Mouse (Mus musculus) 3T3-L1 (cell line): ENCODE measurements around the gene Dgkd.

ENCODE experiments used
- DNase-seq: peaks from one replicate; pipeline ENCODE4 v3.0.0-alpha.2; 2015; ENCODE audit warnings: low read depth, low spot score

Dgkd gene

DNA sequence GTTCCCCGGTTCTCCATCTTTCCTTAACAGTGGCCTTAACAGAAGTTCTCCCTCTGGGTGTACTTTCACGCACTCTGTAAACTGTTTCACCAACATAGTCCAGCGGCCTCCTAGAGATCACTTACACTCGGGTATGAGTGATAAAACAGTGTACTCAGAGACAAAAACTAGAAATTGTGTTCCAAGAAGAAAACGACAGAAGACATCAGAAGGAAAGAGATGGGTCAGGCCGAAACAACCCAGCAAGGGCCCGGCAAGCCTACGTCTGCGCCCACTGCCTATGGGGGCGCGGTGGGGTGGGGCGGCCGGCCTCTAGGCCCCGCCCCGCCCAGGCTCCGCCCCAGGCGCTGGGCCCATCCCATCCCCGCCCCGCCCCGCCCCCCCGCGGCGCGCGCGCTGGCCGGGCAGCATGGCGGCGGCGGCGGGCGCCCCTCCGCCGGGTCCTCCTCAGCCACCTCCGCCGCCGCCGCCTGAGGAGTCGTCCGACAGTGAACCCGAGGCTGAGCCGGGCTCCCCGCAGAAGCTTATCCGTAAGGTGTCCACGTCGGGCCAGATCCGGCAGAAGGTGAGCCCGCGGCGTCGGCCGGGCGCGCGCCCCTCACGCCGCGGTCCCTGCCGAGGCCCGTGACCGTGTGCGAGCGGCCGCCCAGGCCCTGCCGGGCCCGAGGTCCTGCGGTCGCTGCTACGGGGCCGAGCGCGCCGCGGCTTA, at the start of gene Dgkd:
TSS of gene Dgkd (plus strand) at position 396 of the 709 bp plus-strand sequence.
- DNase-seq = peak; percentile 66

DNA sequence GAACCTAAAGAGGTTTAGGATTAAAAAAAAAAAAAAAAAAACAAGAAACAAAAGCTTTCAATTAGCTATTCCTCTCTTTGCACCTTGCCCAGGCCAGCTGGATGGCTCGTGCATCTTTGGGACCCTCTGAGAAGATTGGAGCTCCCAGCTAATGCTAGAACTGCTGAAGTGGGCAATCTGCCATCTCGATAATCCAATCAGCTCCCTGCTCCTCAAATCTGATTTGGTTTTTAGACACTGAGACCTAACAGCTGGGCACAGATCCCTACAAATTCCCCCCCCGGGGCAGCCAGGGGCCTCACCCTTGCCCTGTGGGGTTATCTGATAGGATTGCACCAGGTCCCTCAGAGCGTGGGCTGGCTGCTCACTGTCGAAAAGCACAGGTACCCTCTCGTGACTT, 49.5 kb upstream of the Dgkd start, which contains the start of gene Sag:
TSS of gene Sag (plus strand) at position 105 of the 400 bp plus-strand sequence.
- no peak for DNase-seq

DNA sequence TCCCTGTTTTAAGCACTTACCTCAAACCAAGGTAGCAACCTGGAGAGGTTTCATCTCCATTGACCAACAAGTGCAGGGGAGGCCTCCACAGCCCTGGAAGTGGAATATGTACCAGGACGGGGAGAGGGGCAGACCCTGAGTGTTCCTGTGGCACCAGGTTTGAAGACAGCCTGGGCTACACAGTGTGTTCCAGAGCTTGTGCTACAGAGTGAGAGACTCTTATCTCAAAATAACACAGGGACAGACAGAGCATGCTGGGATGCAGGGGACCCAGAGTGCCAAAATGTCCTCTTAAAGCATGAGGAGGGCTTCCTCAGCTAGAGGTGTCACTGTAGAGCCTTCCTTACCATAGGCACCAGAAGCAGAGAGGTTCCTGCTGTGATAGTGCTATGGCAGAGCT, 45.3 kb upstream of the Dgkd start:
- DNase-seq = no peak

DNA sequence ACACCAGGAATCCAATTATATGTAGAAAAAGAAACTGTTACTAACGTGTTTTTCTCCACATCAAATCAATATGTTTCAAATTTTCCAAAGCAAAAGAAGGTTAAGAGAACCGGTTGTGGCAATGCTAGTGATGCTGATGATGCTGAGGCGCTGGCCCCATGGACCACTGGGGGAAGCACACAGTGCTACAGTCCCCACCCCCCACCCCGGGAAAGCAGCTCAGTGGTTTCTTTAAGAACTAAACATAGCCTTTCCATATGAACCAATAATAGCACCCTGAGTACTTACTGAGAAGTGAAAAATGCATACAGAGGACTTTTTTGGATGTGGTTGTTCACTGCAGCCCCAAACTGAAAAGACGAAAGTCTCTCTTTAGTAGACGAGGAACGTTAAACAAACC, 41.7 kb upstream of the Dgkd start:
- DNase-seq = no peak

DNA sequence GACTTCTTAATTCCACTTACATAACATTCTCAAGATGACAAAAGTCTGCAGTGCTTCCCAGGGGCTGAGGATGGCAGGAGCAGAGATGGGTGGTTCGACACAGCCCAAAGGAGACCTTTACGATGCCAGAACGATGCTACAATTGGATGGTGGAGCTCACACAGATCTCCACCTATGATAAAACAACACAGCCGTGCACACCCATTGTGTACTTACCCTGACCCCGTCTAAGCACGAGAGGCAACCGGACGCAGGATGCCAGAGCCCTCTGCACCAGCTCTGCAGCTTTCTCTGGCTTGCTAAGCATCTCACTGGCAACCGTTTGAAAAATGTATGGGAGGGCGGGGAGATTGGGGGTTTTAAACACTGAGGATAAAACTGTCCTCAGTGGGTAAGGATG, 41.0 kb upstream of the Dgkd start:
- no peak for DNase-seq

DNA sequence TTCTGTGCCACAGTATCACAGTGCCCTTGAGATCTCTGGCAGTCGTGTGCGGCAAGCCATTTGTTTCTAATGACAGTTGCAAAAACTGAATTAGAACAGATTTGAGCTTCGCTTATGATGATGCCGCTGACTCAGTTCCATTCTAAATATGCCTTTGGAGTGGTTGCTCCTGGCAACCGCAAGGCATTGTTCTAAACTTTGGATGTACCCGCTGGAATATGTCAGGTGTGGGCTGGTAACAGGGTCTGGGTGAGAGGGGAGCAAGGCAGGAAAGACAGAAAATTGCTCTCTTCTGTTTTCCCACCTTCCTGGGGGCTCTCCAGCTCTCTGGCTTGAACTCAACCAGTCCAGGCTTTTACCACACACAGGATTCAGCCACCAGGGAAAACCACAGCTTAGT, 39.9 kb upstream of the Dgkd start:
- no peak for DNase-seq

DNA sequence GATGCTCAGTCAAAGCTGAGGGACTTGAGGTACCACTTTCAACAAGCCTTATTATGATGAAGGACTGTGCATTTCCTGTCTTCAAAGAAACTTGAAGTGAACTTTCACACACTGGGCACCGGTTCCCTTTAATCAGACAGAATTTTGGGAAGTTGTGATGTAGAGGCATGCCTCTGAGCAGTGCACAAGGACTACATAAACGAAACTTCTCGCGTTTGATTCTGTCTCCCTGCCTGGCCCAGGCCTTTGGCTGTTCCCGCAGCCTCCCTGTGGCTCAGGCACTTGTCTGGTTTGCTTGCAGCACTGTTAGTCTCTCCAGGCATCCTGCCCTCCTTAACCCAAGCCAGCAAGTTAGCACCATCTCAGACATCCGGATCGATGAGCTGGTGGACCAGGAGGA, 39.4 kb upstream of the Dgkd start:
- peak; percentile 20 for DNase-seq

DNA sequence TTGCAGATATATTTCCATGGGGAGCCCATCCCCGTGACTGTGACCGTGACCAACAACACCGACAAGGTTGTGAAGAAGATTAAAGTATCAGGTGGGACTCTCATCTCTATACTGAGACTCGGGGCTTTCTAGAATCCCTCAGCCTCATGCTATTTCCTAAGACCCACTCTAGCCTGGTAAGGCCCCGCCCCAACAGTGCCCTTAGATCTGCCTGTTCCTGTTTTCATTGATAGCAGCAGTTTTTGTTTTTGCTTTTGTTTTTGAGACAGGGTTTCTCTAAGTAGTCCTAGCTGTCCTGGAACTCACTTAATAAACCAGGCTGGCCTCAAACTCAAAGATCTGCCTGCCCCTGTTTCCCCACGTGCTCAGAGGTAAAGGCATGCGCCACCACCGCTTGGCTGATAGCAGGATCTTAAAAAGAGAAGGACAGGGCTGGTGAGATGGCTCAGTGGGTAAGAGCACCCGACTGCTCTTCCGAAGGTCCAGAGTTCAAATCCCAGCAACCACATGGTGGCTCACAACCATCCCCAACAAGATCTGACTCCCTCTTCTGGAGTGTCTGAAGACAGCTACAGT, 28.6 kb upstream of the Dgkd start:
- DNase-seq = no peak

DNA sequence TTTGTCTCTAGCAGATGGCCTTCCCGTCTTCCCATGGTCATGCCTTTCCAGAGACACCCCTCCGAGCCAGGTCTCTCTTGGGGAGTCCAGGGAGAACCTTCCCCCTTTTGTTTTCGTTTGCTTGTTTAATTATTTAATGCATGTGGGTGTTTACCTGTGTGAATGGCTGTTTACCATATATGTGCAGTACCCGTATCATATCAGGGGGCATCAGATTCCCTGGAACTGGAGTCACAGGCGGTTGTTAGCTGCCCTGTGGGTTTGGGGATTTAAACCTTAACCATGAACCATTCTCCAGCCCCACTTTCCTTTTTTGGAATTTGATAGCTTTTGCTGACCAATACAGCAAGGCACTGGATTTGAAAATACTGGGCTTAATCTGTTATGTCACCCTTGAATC, 27.8 kb upstream of the Dgkd start:
- no peak for DNase-seq

DNA sequence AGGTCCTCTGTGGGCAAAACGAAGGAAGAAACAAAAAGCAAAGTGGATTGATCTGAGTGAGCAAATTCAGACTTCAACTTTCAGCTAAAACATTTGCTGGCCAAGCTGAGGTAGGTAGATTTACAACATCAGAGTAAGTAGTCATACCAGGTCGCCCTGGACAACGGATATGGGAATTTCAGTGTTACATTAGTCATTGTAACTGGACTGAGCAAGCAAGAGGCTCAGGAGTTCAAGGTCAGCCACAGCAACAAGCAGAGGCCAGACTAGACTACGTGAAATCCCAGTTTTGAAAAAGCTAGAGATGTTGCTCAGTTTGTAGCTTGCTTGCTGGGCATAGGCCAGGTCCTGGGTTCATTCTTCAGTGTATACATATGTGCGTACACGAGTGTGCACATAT, 27.1 kb upstream of the Dgkd start:
- no peak for DNase-seq

DNA sequence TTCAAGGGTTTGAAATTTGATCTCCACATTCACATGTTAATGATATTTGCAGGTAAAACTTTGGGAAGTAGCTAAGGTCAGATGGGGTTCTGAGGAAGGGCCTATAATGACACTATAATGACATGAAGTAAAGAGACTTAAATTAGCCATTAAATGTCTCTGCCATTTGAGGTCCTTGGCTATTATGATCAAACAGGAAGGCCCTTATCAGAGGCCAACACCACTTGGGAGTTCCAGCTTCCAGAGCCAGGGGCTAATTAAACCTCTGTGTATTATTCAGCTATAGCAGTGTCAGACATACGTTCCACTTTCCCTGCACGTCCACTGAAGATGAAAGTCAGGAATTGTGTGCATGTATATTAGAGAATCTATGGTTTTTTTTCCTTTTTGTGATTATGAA, 26.6 kb upstream of the Dgkd start:
- DNase-seq = no peak

DNA sequence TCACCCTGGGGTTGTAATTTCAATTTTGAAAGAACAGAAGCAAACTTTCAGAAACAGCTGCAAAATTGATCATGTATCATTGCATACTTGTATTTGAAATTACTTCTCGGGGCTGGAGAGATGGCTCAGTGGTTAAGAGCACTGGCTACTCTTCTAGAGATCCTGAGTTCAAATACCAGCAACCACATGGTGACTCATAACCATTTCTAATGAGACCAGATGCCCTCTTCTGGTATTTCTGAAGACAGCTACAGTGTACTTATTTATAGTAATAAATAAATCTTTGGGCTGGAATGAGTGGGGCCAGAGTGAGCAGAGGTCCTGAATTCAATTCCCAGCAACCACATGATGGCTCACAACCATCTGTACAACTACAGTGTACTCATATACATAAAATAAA, 25.6 kb upstream of the Dgkd start:
- peak; percentile 75 for DNase-seq

DNA sequence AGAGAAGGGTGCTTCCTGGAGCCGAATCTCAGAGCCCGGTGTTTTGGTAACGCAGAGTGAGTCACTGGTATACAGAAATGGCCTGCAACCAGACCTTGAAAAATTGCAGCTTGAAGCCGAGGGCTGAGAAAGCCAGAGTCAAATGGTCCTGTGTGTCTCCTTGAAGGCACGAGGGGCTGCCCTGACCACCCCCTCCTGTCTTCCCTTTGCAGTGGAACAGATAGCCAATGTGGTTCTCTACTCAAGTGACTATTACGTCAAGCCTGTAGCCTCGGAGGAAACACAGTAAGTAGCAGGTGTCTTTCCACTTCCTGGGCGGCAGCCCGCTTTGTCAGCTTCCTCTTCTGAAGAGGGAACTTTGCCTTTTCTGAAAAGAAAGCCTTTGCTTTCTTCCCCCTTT, 24.9 kb upstream of the Dgkd start:
- no peak for DNase-seq

DNA sequence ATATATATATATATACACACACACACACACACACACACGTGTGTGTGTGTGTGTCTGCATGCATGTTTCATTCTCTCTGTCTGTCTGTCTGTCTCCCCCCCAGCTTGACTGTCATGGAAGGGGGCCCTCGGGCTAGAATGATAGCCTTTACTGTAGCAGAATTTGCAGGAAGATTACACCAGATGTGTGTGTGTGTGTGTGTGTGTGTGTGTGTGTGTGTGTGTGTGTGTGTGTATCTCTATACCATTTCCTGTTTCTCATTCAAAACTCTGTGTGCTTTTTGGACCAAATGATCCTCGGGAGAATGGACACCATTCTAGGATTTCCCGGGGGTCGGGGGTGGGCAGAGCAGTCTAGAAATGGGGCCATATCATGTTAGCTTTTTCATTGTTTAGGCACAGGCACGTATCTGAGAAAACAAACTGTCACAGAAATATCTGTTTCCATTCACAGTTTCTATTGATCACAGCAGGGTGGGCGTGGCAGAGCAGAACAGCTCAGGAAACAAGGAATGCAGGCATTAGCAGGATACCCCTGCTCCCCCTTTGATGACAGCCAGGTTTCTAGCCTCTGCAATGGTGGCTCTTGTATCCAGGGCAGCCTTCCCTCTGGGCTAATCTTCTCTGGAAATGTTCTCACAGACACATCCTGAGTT, 24.0 kb upstream of the Dgkd start:
- DNase-seq = no peak

DNA sequence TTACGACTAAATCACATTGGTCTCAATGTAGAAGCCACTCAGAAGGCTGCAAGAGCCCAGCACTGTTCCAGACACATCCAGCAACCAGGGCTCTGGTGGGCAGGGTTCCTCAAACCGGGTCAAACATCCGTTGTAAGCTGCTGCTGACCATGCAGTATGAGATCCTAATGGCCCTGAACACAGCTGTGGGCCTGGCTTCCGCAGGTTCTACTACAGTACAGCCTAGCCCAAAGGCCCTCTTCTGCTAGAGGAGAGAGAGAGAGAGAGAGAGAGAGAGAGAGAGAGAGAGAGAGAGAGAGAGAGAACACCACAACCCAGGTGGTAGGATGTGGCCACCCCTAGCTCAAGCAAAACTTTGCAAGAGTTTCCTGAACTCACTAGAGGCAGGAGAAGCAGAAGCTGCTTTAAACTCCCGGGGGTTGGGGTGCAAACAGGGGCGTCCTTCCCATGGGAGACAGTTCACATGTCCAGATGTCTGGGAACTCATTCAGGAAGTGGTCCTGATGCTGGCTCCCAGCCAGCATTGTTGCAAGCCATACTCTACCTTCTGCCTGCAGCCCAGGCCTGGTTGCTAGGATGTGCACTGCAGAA, 23.4 kb upstream of the Dgkd start:
- DNase-seq = no peak

DNA sequence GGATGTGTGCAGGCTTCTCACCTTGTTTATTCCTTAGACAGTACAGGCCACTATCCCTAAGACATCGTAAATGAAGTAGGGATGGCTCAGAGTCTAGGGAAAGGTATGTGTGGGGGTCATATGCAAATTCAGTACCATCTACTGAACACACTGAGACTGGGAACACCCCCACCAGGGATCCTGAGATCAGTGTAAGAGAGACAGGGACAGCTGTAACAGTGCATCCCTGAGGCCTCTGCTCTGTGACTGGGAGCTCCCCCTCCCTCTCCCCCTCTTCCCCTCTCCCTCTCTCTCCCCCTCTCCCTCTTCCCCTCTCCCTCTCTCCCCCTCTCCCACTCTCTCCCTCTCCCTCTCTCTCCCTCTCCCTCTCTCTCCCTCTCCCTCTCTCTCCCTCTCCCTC, 16.6 kb upstream of the Dgkd start:
- DNase-seq = no peak

DNA sequence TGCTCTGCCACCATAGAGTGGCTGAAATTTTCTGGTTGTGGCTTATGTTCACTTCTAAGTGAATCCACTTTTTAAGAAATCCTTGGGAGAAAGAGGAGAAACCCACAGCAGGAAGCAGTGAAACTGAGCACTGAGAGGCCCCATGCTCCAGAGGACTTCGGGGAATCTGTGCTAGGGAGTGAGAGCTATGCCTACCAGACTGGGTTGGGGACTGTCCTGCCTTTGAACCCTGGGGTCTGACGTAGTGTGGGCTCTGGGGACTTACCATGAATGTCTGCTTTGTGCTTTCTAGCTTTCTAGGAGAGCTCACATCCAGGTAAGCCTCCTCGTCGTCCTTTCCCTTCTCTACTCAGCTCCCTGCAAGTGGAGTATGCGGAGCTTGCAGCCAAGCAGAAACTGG, 16.1 kb upstream of the Dgkd start:
- DNase-seq = no peak

DNA sequence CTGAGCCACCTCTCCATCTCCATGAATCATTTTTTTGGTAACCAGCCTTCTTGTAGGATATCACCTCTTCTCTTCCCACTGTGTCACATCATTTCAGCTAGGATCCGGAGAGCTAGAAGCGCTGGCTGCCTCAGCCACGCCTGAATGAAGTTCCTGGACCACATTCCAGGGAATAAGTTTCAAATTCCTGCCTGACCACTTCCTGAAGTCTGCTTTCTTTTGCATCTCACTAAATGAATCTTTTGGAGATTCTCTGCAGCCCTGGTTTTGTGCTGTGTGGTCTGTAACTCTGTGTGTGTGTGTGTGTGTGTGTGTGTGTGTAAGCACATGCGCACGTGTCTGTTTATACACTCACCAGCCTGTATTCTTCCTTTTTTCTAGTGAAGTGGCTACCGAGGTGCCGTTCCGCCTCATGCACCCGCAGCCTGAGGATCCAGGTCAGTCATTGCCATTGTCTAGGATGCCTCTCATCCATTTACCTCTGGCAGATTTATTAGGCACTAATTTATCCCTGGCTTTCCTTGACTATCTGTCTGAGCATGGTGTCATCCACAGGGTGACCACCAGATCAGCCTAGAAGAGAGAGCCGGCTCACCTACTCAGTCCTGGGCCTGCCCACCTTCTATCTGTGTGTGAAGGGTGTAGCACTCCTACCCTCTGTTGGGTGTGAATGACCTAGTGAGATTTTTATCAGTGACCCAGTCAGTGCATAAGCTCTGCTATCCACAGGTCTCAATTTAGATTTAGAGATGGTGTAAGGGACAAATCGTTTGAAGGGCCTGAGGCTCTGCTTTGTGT, 12.5 kb upstream of the Dgkd start:
- DNase-seq = peak; percentile 77

DNA sequence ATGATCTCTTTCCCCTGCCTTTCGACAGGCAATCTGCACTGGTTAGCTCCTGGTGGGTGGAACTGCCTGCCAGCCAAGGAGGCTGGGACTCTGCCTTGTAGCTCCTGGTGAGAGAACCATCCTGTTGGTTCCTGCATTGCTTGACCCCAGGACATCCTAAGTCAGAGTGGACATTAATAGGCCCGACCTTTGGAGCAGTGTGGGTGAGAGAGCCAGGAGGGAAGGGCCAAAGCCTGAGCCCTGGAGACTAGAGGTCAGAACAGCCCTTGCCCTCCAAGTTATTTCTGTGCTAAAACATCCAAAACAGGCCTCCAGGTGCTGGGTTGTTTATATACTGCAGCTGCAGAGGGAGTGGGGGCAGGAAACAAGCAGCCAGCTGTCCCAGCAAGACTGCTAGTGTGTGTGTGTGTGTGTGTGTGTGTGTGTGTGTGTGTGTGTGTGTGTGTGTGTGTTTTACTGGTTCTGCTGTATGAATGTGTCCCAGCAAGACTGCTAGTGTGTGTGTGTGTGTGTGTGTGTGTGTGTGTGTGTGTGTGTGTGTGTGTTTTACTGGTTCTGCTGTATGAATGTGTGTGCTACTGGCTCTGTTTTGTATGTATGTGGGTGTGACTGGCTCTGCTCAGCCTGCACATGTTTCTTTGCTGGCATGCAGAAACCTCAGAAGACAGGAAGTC, 6.1 kb upstream of the Dgkd start:
- peak; percentile 51 for DNase-seq

DNA sequence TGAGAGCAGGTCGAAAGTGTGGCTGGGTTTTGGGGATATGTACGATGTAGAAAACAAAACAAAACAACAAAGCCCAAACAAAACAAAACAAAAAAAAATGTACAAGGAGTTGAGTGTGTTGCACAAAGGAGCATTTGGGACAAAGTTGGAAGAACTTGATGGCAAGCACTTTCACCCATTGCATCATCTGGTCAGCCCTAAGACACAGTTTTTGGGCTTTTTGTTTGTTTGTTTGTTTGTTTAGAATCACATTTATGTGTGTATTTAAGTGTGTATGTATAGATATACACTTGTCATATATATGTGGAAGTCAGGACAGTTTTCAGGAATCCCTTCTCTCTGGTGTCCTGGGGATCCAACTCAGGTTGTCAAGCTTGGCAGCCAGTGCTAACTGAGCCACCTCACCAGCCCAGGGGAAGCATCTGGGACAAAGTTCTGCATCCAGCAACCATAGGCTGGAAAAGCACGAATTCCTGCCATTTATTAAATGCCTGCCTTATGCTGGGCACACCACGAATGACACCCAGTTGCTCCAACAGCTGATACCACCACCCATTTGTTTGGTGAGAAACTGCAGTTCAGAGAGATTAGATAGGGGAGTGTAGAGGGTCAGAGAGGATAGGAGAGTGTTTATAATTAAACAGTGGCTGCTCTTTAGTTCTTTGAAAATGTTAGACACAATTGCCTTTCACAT, 5.5 kb upstream of the Dgkd start:
- DNase-seq = peak; percentile 69
